Mouse (Mus musculus) thymus, adult 18-20 months (tissue): ENCODE results near the gene Tti1.

ENCODE experiments used
- DNase-seq, 2 experiments: peaks; one replicate each; pipeline ENCODE4 v3.0.0; 2022; ENCODE audit warnings: mixed read lengths in 2 of 2

The Tti1 gene

GRCm38 (mm10) chr2:157970124-157970523 lies 58.1 kb downstream of the Tti1 start:
- no peak for DNase-seq

GRCm38 (mm10) chr2:157967856-157968255 lies 60.4 kb downstream of the Tti1 start:
- DNase-seq: no peak

GRCm38 (mm10) chr2:157957707-157958108 lies 70.5 kb downstream of the Tti1 start:
- no peak for DNase-seq

GRCm38 (mm10) chr2:157953978-157954377 lies 74.3 kb downstream of the Tti1 start:
- no peak for DNase-seq

- DNase-seq: no peak
These were observed 83.9 kb downstream of the Tti1 start for GRCm38 (mm10) chr2:157944156-157944893.

- DNase-seq: peak; percentile 7 to 13
These were observed 84.6 kb downstream of the Tti1 start for GRCm38 (mm10) chr2:157943514-157944155.

GRCm38 (mm10) chr2:157940586-157941185 lies 87.5 kb downstream of the Tti1 start:
- no peak for DNase-seq

- no peak for DNase-seq
These were observed 91.6 kb downstream of the Tti1 start for GRCm38 (mm10) chr2:157936676-157937075.

- DNase-seq: no peak
These were observed 92.6 kb downstream of the Tti1 start for GRCm38 (mm10) chr2:157935444-157936171.

GRCm38 (mm10) chr2:157932655-157933054 lies 95.6 kb downstream of the Tti1 start:
- no peak for DNase-seq
